Mouse (Mus musculus) layer of hippocampus, adult 9-10 months (tissue): ENCODE measurements around the gene Ociad2.
"Not testable (repeated sequence)": the region's sequence is repeated elsewhere in the genome, so short reads cannot be mapped to it uniquely, and the experiment has no call there.

Experiments
- DNase-seq: peaks from one replicate; pipeline ENCODE4 v3.0.0; 2022; ENCODE audit warnings: low spot score

Gene Ociad2

DNA sequence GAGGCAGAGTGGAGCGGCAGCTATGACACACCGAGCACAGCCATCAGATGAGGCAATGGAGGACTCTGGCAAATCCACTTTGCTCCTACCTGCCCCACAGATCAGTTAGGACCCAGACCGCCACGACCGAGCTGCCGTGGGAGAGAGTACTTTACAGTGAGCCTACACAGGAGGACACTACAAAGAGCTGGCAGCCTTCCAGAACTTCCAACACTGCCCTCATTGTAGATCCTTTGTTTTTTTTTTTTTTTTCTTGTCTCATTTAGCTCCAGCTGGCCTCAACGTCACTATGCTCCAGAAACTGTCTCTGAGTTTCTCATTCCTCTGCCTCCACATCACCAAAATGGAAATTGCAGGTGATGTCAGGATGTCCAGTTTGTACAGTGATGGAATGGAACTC, 12.7 kb upstream of the Ociad2 start:
- DNase-seq = no peak

GRCm38 (mm10) chr5:73351796-73352195, 11.0 kb upstream of the Ociad2 start:
- no peak for DNase-seq

DNA sequence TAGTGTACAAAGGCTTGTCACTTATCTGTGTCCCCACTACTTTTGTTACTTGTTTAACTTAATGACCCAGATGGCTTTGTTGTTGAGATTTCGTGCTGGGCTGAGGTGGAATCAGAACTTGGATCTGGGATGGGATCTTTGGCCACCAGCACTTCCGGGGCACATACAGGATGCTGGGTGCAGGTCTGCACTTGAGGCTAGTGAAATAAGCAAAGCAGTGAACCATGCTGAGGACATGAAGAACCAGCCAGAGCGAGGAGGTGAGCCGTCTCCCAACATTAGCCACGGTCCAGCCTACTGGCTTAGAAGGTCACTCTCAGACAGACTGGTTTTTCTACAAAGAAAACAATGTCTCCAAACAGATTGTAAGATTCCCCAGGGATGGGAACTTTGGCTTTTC, 8.7 kb upstream of the Ociad2 start:
- DNase-seq = no peak

DNA sequence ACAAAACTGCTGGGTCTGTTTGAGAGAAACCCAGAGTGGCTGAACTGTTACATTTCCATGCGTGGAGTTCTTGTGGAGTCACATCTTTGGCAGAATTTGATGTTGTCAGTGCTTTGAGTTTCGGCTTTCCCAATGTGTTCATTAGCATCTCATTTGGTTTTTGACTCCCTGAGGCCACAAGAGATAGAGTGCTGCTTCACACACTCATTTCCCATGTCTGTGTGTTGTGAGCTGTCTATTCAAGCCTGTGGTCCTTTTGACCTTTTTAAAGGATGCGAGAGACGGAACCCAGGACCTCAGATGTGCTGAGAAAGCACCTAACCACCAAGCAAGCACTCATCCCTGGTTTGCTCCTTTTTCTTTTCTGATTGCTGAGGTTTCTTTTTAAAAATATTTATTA, 4.4 kb upstream of the Ociad2 start:
- DNase-seq = no peak

GRCm38 (mm10) chr5:73344310-73344709, 3.5 kb upstream of the Ociad2 start:
- DNase-seq = peak; percentile 67

DNA sequence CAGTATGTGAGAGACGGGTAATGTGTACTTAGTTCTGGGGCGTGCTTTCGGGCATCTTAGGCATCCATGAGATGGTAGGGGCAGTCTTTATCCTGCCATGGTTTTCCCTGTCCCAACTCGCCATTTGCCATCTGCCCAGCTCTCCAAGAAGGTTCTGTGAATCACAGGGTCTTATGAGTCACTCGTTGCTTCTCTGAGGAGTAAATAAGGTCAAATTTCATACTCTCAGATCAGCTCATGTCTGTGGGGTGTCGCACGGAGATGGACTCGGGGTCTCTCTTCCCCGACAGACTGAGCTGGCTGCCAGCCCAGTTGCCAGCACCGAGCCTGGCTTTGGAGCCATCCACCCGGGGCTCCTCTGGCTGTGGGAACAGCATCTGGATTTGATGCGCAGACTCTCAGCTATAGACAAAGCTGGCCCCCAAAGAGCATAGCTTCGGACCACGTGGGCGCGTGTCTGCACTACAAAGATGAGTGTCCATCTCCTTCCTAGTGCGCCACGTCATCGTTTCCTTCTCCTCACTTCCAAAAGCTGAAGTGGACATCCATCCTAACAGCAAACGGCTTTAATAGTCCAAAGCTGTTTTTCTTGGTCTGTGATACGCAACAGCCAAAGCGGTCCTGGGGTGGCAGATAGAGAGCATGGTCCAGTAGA, 2.0 kb upstream of the Ociad2 start:
- no peak for DNase-seq

DNA sequence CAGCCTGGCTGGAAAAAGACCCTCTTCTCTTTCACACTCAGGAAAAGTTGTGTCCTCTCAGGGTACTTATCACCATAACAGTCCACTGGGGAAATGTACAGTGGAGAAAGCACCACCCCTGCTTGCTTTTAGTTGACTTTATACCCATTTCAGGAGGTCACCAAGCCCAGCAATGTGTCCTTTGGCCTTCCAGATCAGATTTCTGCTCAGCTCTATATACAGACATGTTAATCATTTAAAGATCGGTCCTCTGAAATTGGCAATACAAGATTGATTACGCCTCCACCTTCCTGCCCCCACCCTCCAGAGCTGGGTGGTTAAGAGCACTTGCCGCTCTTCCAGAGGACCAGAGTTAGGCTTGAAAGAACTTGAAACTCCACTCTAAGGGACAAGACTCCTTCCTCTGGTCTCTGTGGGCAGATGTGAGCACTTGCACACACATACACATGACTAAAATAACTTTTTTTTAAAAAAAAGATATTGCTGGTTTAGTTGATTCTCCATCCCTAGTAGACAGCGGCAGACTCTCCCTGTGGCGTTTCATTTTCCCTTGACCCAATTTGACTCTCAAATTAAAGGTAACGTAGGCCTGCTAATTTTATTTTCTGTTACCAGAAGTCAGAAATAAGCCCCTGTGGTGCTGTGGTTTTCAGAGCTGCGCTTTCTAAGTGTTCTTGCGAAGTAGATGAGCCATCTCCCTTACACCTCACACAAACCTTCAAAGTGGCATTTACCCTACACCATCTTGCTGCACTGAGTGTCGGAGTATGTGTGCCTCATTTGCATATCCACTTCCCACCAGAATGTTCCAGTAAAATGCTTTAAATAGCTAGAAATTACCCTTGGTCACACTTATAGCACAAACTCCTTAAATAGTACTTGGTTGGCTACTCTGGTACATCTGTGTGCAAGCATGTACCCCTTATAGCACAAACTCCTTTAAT, 777 bp downstream of the Ociad2 start:
- DNase-seq = no peak

DNA sequence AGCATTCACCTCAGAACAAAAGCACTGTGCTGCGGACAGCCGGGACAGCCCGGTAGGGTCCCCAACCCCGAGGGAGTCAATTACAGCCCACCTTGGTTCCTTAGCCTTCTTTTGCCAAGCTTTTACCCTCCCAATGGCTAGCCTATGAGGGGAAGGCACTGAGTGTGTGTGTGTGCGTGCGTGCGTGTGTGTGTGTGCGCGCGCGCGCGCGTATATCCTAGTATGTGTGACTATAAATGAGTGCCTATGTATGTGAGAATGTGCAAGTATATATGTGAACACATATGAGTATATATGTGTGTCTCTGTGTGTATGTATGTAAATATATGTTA, 2.0 kb downstream of the Ociad2 start:
- no peak for DNase-seq

DNA sequence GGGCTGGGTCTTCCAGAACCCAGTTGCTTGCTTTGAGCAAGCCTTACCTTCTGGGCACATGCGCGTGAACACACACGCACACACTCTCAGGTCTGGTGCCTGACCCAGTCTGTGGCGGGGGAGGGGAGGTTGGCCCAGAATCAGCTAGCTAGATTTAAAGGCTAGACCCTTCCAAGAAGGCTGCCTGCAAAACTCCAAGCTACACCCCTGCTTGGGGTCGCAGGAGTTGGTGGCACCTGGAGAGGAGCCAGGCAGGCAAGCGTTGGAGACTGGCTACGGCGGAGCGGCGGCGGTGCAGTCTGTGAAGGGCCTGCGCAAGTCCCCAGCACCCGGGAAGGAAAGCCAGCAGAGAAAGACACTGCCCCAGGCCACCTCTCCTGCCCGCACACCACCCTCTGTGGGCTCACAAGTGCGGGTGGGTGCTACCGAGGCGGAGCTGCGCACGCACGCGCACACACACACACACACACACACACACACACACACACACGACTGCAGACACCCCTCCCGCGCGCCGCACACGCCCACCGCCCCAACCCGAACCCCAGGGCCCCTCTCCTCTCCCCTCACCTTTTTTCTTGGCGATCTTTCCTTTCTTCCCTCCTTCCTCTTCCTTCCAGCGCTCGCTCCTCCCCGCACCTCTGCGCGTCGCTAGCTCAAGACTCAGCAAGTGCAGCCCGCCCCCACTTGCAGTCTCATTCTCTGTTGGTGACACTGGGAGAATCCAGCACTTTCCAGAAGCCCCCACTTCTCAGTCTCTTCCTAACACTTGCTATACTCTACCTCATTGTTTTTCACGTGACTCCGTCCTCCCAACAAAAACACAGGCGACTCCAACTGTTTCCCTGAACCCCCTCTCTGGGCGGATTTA, 2.6 kb downstream of the Ociad2 start:
- DNase-seq = no peak

DNA sequence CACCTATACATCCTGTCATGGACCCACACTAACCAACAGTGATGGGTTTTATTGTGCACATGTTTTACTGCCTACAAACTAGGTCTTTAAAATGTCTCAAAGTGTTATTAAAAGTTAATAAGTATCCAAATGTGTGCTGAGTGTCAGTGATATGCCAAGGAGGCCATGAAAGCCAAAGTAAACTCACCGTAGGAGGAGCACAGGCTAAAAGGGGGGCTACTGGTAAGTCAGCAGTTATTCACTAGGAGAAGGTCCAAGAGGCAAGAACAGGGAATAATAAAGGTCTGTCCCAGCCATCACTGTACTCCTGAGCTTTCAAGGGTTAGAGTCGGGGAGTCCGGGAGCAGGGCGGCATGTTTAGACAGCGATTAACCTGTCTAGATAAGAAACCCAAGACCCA, 4.4 kb downstream of the Ociad2 start:
- DNase-seq = no peak

- no peak for DNase-seq
Observed at GRCm38 (mm10) chr5:73331002-73331401, 9.8 kb downstream of the Ociad2 start.

DNA sequence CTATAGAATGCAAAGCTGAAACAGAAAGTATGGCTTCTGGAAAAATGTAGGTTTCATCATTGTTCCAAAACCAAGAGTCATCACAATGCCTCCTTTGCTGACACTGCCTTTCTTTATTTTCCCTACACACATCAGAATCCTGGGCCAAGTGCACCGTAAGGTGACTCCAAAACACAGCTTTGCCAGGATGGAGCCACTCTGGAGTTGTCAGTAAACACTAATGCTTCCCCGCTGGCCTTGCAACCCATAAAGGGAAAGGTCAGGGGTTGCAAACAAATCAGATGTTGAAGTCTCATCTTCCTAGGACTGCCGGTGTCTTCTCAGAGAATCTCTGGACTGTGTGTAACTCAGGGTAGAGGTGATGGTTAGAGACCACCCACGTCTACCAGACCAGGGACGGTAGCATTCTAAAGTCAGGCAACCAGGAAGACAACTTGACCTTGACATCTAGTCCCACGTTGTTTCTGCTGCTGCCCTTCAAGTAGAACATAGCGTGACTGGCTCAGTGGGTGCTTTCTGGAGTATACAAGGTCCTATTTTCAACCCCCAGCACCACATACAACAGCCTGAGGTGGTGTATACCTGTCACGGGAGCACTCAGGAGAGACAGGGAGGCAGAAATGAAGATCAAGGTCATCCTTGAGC, 16.2 kb downstream of the Ociad2 start:
- DNase-seq = no peak

DNA sequence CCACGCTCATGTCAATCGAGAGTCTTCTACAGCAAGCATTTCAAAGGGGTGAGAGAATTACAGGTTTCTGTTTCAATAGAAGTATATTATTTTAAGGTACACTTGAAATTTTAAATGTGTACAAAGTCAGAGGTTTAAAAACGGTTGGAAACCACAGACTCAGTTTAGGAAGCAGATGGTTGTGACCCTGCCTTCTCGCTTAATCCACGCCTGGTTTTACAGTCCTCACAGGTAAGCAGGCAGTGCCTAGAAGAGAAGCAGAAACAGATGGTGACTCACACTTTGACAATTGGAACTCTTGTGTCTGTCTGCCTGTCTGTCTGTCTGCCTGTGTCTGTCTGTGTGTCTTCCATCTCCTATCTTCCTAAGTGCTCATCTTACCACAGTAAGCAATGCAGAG, 17.2 kb downstream of the Ociad2 start:
- DNase-seq = no peak

GRCm38 (mm10) chr5:73322684-73323083, 18.1 kb downstream of the Ociad2 start:
- not testable (repeated sequence) for DNase-seq

DNA sequence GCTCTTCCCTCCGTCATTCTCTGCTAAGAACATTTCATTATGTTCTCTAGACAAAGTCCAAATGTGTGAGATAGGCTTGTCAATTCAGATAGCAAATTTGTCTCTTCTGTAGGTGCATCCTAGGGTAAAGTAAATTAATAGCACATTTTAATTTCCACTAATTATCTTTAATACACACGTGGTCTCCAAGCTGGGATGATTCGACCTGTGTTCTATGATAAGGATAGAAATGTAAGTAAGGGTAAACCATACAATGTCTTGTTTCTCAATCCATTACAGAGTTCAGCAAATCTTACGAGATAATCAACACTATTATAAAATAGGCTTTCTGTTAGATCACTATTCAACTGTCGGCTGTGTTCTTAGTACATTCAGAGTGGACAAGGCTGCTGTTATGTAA, 21.5 kb downstream of the Ociad2 start:
- DNase-seq = no peak

DNA sequence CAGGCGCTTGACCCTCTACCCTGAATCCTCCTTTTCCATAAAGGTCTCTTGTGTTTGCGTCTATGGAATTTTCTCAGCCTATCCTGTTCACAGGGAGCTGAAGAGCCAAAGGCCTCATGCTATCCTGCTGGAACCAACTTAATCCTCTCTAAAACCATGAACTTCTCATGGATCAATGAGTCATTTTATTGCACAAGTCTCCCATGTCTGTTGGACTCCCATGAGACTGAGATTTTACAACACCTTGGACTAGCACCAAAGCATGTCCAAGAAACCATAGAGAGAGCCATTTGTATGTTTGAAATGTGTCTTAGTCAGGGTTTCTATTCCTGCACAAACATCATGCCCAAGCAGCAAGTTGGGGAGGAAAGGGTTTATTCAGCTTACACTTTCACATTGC, 26.2 kb downstream of the Ociad2 start:
- no peak for DNase-seq

DNA sequence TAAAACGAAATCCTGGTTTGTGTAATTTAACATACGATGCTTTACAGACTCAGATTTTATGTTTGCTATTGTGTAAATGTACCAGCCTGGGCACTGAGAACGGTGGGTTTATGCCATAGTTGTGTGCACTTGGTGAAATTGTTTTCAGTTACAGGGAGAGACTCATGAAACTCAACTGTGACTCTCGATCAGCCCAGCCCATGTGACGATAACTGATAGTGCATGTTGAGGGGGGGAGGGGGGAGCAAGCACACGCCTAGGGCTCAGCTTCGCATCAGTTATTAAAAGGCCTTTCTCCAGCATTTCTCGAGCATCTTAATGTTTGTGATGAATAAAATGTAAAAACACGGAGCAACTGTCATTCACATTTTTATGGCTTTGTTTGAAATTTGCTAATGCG, 27.2 kb downstream of the Ociad2 start:
- no peak for DNase-seq

GRCm38 (mm10) chr5:73311458-73311857, 29.4 kb downstream of the Ociad2 start:
- no peak for DNase-seq

GRCm38 (mm10) chr5:73310401-73310800, 30.4 kb downstream of the Ociad2 start:
- DNase-seq = no peak

- no peak for DNase-seq
Observed at GRCm38 (mm10) chr5:73309496-73309895, 31.3 kb downstream of the Ociad2 start.

DNA sequence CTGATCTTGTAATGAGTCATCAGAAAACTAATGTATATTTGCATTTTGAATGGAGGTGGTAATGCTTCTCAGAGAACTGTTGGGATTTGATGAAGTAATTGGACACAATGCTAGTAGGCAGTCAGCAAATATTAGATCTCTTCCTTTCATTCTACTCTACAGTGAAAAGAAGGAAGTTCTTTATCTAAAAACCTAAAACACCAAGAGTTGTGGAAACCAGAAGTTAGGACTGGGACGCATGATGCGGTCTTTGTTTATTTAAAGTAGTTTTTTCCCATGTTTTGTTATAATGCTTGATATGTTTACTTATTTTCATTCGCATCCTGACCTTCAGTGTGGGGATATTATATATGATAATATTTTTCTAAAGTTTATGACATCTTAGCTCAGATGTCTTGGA, 33.5 kb downstream of the Ociad2 start:
- no peak for DNase-seq

DNA sequence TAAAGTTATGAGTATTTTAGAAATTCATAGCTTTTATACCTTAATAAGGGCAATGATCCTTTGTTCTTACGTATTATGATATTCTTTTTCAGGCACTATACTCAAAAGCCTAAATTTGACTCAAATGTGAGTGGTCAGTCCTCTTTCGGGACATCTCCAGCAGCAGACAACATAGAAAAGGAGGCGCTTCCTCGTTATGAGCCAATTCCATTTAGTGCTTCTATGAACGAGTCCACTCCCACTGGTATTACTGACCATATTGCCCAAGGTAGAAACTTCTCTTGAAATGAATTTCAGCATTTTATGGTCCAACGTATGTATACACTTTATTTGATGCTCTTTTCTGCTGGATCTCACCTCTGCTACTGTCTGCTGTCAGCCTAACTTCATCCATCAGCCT, 34.3 kb downstream of the Ociad2 start:
- no peak for DNase-seq
